Mouse (Mus musculus): ENCODE results near the gene Prrt4. TPM values are rescaled to one million over a fixed set of nuclear protein-coding genes. Genes with fewer than 3 reads are reported as not detected.

Prrt4 gene
- total and polyA plus RNA-seq, 3 experiments, result 0.05 TPM; not detected in 2

GRCm38 (mm10) chr6:29193961-29194750 lies 14.8 kb upstream of the Prrt4 start:
- H3K4me1 ChIP-seq (ENCODE audit: insufficient read depth, low read depth, low read length), result peaks cover 22% of the 10 kb centered on the region
- H3K36me3 ChIP-seq (replicated peaks), result no peaks in the 10 kb centered on the region
- no peak for TF ChIP-seq GATA1 (IDR thresholded peaks at IDR 0.05; ENCODE audit: borderline replicate concordance, low read length)
- no peak for TF ChIP-seq TAL1 (conservative IDR thresholded peaks at IDR 0.05; ENCODE audit: low read depth, low read length)
- no peak for TF ChIP-seq CTCF (IDR thresholded peaks at IDR 0.05; ENCODE audit: low read depth, low read length)
- no peaks in the 10 kb centered on the region for H3K9me3 ChIP-seq (replicated peaks)
- DNase-seq (ENCODE audit: low spot score) (no peak), ATAC-seq (ENCODE audit: extremely low read depth, insufficient number of reproducible peaks, low FRiP score, poor library complexity, severe bottlenecking) (no peak)
- H3K27me3 ChIP-seq (ENCODE audit: insufficient read depth, low read length), result peaks cover 50% of the 10 kb centered on the region
- no peak overlapping the region for H3K4me3 ChIP-seq (ENCODE audit: low read depth, low read length)

- Histone ChIP-seq H3K36me3 (replicated peaks) (no peaks in the 10 kb centered on the region), H3K9me3 (replicated peaks) (no peaks in the 10 kb centered on the region), H3K4me3 (ENCODE audit: low read depth, low read length) (no peak overlapping the region), H3K27me3 (ENCODE audit: insufficient read depth, low read length) (peaks cover 19% of the 10 kb centered on the region), H3K4me1 (ENCODE audit: insufficient read depth, low read depth, low read length) (peaks cover 14% of the 10 kb centered on the region)
- no peak for ATAC-seq (ENCODE audit: extremely low read depth, insufficient number of reproducible peaks, low FRiP score, poor library complexity, severe bottlenecking)
- TF ChIP-seq CTCF (IDR thresholded peaks at IDR 0.05; ENCODE audit: low read depth, low read length) (no peak), GATA2 (IDR thresholded peaks at IDR 0.05; ENCODE audit: borderline replicate concordance, low read depth, low read length) (no peak), POLR2AphosphoS5 (IDR thresholded peaks at IDR 0.05; ENCODE audit: insufficient replicate concordance, low read depth, low read length) (no peak), GATA1 (IDR thresholded peaks at IDR 0.05; ENCODE audit: borderline replicate concordance, low read length) (no peak), TAL1 (conservative IDR thresholded peaks at IDR 0.05; ENCODE audit: low read depth, low read length) (peak; percentile 38)
- no peak for DNase-seq (ENCODE audit: low spot score)
Measured at GRCm38 (mm10) chr6:29187936-29188335, 8.6 kb upstream of the Prrt4 start.

GRCm38 (mm10) chr6:29179843-29180242 lies 459 bp upstream of the Prrt4 start:
- H3K27me3 ChIP-seq (ENCODE audit: insufficient read depth, low read length), result peaks cover 44% of the 10 kb centered on the region
- H3K4me3 ChIP-seq (ENCODE audit: low read depth, low read length), result no peak overlapping the region
- no peaks in the 10 kb centered on the region; the same call in 1 of the 2 replicates for H3K4me1 ChIP-seq (ENCODE audit: insufficient read depth, low read depth, low read length)

GRCm38 (mm10) chr6:29177901-29178879 lies 1.2 kb downstream of the Prrt4 start:
- Histone ChIP-seq H3K4me1 (ENCODE audit: insufficient read depth, low read depth, low read length) (no peaks in the 10 kb centered on the region; the same call in 1 of the 2 replicates), H3K9me3 (replicated peaks) (no peaks in the 10 kb centered on the region; the same call in 1 of the 2 replicates), H3K36me3 (replicated peaks) (no peaks in the 10 kb centered on the region), H3K27me3 (ENCODE audit: insufficient read depth, low read length) (peaks cover 58% of the 10 kb centered on the region), H3K4me3 (ENCODE audit: low read depth, low read length) (no peak overlapping the region)
- TF ChIP-seq CTCF (IDR thresholded peaks at IDR 0.05; ENCODE audit: low read depth, low read length) (no peak), GATA2 (IDR thresholded peaks at IDR 0.05; ENCODE audit: borderline replicate concordance, low read depth, low read length) (no peak), TAL1 (conservative IDR thresholded peaks at IDR 0.05; ENCODE audit: low read depth, low read length) (no peak), POLR2AphosphoS5 (IDR thresholded peaks at IDR 0.05; ENCODE audit: insufficient replicate concordance, low read depth, low read length) (no peak), GATA1 (IDR thresholded peaks at IDR 0.05; ENCODE audit: borderline replicate concordance, low read length) (no peak)
- DNase-seq (ENCODE audit: low spot score), result no peak
- ATAC-seq (ENCODE audit: extremely low read depth, insufficient number of reproducible peaks, low FRiP score, poor library complexity, severe bottlenecking), result no peak

More at GRCm38 (mm10) chr6:29179843-29180242, 459 bp upstream of the Prrt4 start:
- Histone ChIP-seq H3K36me3 (replicated peaks) (no peaks in the 10 kb centered on the region), H3K9me3 (replicated peaks) (no peaks in the 10 kb centered on the region; the same call in 1 of the 2 replicates)
- ATAC-seq (ENCODE audit: extremely low read depth, insufficient number of reproducible peaks, low FRiP score, poor library complexity, severe bottlenecking), result no peak
- no peak for DNase-seq (ENCODE audit: low spot score)
- TF ChIP-seq POLR2AphosphoS5 (IDR thresholded peaks at IDR 0.05; ENCODE audit: insufficient replicate concordance, low read depth, low read length) (no peak), TAL1 (conservative IDR thresholded peaks at IDR 0.05; ENCODE audit: low read depth, low read length) (no peak), GATA1 (IDR thresholded peaks at IDR 0.05; ENCODE audit: borderline replicate concordance, low read length) (no peak), GATA2 (IDR thresholded peaks at IDR 0.05; ENCODE audit: borderline replicate concordance, low read depth, low read length) (no peak), CTCF (IDR thresholded peaks at IDR 0.05; ENCODE audit: low read depth, low read length) (no peak)

DNA sequence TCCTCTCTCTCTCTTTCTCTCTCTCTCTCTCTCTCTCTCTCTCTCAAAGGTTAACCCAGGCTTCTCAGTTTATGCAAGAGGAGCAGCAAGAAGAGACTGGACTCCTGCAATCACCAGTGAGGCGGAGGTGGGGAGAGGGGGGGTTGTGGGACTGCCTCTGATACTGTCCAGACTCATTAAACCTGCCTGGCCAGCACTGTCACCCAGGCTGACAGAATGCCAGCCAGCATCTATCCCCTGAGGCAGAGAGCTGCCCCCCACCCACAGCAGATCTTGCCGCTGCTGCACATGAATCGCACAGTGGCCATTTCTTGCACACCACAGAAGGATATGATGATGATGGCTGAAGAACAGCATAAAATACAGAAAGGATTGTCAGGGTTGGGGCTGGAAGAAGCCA lies 4.3 kb downstream of the Prrt4 start:
- TF ChIP-seq POLR2AphosphoS5 (IDR thresholded peaks at IDR 0.05; ENCODE audit: insufficient replicate concordance, low read depth, low read length) (no peak), GATA2 (IDR thresholded peaks at IDR 0.05; ENCODE audit: borderline replicate concordance, low read depth, low read length) (no peak), GATA1 (IDR thresholded peaks at IDR 0.05; ENCODE audit: borderline replicate concordance, low read length) (no peak), CTCF (IDR thresholded peaks at IDR 0.05; ENCODE audit: low read depth, low read length) (no peak), TAL1 (conservative IDR thresholded peaks at IDR 0.05; ENCODE audit: low read depth, low read length) (no peak)
- Histone ChIP-seq H3K4me1 (ENCODE audit: insufficient read depth, low read depth, low read length) (no peaks in the 10 kb centered on the region; the same call in 1 of the 2 replicates), H3K36me3 (replicated peaks) (no peaks in the 10 kb centered on the region), H3K9me3 (replicated peaks) (peaks cover 11% of the 10 kb centered on the region), H3K4me3 (ENCODE audit: low read depth, low read length) (no peak overlapping the region), H3K27me3 (ENCODE audit: insufficient read depth, low read length) (peaks cover 64% of the 10 kb centered on the region)
- DNase-seq (ENCODE audit: low spot score) (no peak), ATAC-seq (ENCODE audit: extremely low read depth, insufficient number of reproducible peaks, low FRiP score, poor library complexity, severe bottlenecking) (no peak)

GRCm38 (mm10) chr6:29174368-29174767 lies 5.0 kb downstream of the Prrt4 start:
- Histone ChIP-seq H3K4me1 (ENCODE audit: insufficient read depth, low read depth, low read length) (no peaks in the 10 kb centered on the region; the same call in 1 of the 2 replicates), H3K4me3 (ENCODE audit: low read depth, low read length) (no peak overlapping the region), H3K9me3 (replicated peaks) (peaks cover 12% of the 10 kb centered on the region), H3K36me3 (replicated peaks) (no peaks in the 10 kb centered on the region), H3K27me3 (ENCODE audit: insufficient read depth, low read length) (peaks cover 69% of the 10 kb centered on the region)
- DNase-seq (ENCODE audit: low spot score) (no peak), ATAC-seq (ENCODE audit: extremely low read depth, insufficient number of reproducible peaks, low FRiP score, poor library complexity, severe bottlenecking) (no peak)
- TF ChIP-seq CTCF (IDR thresholded peaks at IDR 0.05; ENCODE audit: low read depth, low read length) (no peak), GATA2 (IDR thresholded peaks at IDR 0.05; ENCODE audit: borderline replicate concordance, low read depth, low read length) (no peak), TAL1 (conservative IDR thresholded peaks at IDR 0.05; ENCODE audit: low read depth, low read length) (no peak), GATA1 (IDR thresholded peaks at IDR 0.05; ENCODE audit: borderline replicate concordance, low read length) (no peak), POLR2AphosphoS5 (IDR thresholded peaks at IDR 0.05; ENCODE audit: insufficient replicate concordance, low read depth, low read length) (no peak)

Data from G1E (cell line).